Mouse (Mus musculus) limb, embryonic 15.5 days (tissue): Measurements from ENCODE around the gene Rpl35a. TPM values are rescaled to one million over a fixed set of nuclear protein-coding genes. Genes with fewer than 3 reads are reported as not detected.
"Not testable (repeated sequence)": the region's sequence is repeated elsewhere in the genome, so short reads cannot be mapped to it uniquely, and the experiment has no call there.

ENCODE experiments used
- ATAC-seq: fragments of 200-750 bp; cut with Nextera tagmentation; 2 replicates; pipeline ENCODE4 v1.8.0; 2017; ENCODE audit warnings: low read depth, moderate TSS enrichment; ENCODE audit not compliant: insufficient number of reproducible peaks, low FRiP score, low TSS enrichment
- H3K27ac ChIP-seq: fragments of 300-500 bp; sonication (generic); 2 replicates; pipeline ENCODE4 v1.5.1; 2015; ENCODE audit warnings: moderate library complexity, mild to moderate bottlenecking, inconsistent platforms
- H3K27me3 ChIP-seq: fragments of 300-500 bp; sonication (generic); 2 replicates; pipeline ENCODE4 v1.6.1; 2015; ENCODE audit warnings: inconsistent platforms
- H3K36me3 ChIP-seq: fragments of 300-500 bp; sonication (generic); 2 replicates; pipeline ENCODE4 v1.6.1; 2015; ENCODE audit warnings: inconsistent platforms
- H3K4me1 ChIP-seq: fragments of 300-500 bp; sonication (generic); 2 replicates; pipeline ENCODE4 v1.6.1; 2015; ENCODE audit warnings: inconsistent platforms
- H3K4me2 ChIP-seq: fragments of 300-500 bp; sonication (generic); 2 replicates; pipeline ENCODE4 v1.6.1; 2015; ENCODE audit warnings: mild to moderate bottlenecking, inconsistent platforms
- H3K4me3 ChIP-seq: fragments of 300-500 bp; sonication (generic); 2 replicates; pipeline ENCODE4 v1.5.1; 2015; ENCODE audit warnings: mild to moderate bottlenecking, inconsistent platforms
- H3K9ac ChIP-seq: fragments of 300-500 bp; sonication (generic); 2 replicates; pipeline ENCODE4 v1.6.1; 2015; ENCODE audit warnings: inconsistent platforms
- H3K9me3 ChIP-seq: fragments of 300-500 bp; sonication (generic); 2 replicates; pipeline ENCODE4 v1.6.1; 2016; ENCODE audit warnings: inconsistent platforms
- WGBS: fragments of 180-500 bp; shearing (Covaris S2); methylation state at CpG from one replicate; pipeline ENCODE4 v1.1.7; 2015; 5-methylcytosine and 5-hydroxymethylcytosine counted together
- polyA plus RNA-seq: library from polyadenylated mRNA; unstranded; fragments of >200 nt; fragmentation: Nextera tagmentation; extraction: Ambion mirVana; gene quantifications from 2 replicates; pipeline ENCODE4 v1.2.1, GENCODE M21; 2015

The Rpl35a gene
- polyA plus RNA-seq, 1 experiment from 2014 or later: 915 TPM

DNA sequence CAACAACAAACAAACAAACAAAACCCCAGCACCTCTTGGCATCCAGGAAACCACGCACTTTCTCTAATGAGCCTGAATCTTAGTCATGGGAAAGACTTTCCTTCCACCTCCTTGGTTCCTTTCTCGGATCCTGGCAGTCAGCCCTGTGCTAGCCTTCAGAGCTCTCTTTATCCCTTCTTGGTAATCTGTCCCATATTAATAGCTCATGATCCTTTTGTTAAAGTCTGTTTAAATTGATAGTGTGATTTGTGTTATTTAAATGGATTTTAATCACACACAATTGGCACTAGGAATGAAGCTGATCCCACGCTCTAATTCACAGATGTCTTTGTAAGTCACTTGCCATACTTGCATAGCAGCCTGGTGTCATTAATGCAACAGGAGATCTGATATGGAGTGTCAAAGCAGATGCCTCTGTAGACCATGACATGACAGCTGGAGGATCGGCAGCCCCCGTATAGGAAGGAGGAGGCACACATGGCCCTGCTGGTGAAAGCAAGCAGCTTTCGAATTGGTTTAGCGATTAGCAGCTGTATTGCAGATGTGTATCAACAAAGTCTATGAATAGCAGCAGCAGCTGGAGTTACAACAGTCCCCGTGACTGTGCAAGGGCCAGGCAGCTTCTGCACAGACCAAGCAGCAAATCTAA lies 31.7 kb upstream of the Rpl35a start:
- 65% methylated on average over 8 of the region's 8 CpGs for WGBS

DNA sequence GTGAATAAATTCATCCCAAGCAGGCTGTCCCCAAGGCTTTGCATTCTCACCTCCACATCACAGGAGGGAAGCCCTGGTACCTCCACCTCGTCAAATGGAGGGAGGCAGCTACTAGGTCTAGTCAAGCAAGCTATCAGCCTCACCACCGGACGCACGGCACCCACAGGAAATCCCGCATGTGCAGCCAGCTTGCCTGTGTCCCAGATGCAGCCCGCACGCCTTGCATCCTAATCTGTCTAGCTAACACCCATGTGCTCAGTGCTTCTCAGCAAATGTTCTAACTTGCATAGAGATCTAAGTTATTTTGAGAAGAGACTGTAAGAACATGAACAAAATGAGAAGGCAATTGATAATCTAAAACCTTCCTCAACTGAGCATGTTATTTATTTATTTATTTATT lies 29.9 kb upstream of the Rpl35a start:
- Histone ChIP-seq H3K4me1 (no peaks in the 10 kb centered on the region), H3K36me3 (no peaks in the 10 kb centered on the region), H3K27ac (no peak overlapping the region), H3K4me2 (no peak overlapping the region), H3K9ac (no peak overlapping the region), H3K27me3 (no peaks in the 10 kb centered on the region), H3K9me3 (no peaks in the 10 kb centered on the region), H3K4me3 (no peak overlapping the region)
- no peak for ATAC-seq
- WGBS: 85% methylated on average over 7 of the region's 7 CpGs

More for the DNA sequence above, 31.7 kb upstream of the Rpl35a start:
- Histone ChIP-seq H3K4me1 (no peaks in the 10 kb centered on the region), H3K27me3 (no peaks in the 10 kb centered on the region), H3K9me3 (no peaks in the 10 kb centered on the region), H3K4me2 (no peak overlapping the region), H3K36me3 (no peaks in the 10 kb centered on the region), H3K27ac (no peak overlapping the region), H3K4me3 (no peak overlapping the region), H3K9ac (no peak overlapping the region)
- peak; percentile 30; the same call in 1 of the 2 replicates for ATAC-seq

DNA sequence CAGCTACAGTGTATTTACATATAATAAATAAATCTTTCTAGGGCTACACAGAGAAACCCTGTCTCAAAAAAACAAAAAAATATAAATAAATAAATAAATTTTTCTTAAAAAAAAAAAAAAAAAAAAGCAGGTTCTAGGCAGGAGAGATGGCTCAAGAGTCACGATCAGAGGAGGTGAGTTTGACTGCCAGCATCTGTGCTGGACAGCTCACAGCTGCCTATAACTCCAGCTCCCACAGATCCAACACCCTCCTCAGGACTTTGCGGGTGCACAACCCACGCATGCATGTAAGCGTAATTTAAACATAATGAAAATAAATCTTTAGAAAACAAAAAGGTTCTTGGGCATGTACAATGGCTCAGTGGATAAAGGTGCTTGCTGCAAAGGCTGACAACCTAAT lies 20.2 kb upstream of the Rpl35a start:
- no peak overlapping the region for H3K9ac ChIP-seq
- no peaks in the 10 kb centered on the region for H3K36me3 ChIP-seq
- no peak overlapping the region for H3K4me3 ChIP-seq
- ATAC-seq: no peak
- no peaks in the 10 kb centered on the region for H3K9me3 ChIP-seq
- H3K27ac ChIP-seq: no peak overlapping the region
- H3K27me3 ChIP-seq: no peaks in the 10 kb centered on the region
- H3K4me1 ChIP-seq: no peaks in the 10 kb centered on the region
- H3K4me2 ChIP-seq: no peak overlapping the region
- 65% methylated on average over 4 of the region's 4 CpGs for WGBS

DNA sequence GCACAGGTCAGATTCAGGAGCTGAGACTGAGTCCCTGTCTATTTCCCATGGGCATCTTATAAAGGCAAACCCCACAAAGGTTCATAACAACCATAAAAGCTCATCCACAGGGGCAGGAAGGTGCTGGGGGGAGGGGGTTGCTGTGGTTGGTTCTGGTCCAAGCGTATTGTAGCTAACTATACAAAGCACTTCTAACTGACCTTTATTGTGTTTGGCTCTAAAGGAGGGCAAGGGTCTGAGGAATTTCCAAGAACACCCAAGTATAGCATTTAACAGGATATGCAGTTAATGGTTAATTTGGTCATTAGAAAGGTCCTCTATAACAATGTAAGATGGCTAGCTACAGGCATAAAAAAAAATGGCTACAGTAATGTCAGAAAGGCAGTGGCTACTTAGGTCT lies 13.6 kb upstream of the Rpl35a start:
- Histone ChIP-seq H3K4me1 (no peaks in the 10 kb centered on the region), H3K27ac (no peak overlapping the region), H3K9me3 (no peaks in the 10 kb centered on the region), H3K36me3 (no peaks in the 10 kb centered on the region), H3K27me3 (no peaks in the 10 kb centered on the region), H3K4me3 (no peak overlapping the region), H3K9ac (no peak overlapping the region), H3K4me2 (no peak overlapping the region)
- ATAC-seq: no peak
- 79% methylated on average over 1 of the region's 1 CpGs for WGBS

DNA sequence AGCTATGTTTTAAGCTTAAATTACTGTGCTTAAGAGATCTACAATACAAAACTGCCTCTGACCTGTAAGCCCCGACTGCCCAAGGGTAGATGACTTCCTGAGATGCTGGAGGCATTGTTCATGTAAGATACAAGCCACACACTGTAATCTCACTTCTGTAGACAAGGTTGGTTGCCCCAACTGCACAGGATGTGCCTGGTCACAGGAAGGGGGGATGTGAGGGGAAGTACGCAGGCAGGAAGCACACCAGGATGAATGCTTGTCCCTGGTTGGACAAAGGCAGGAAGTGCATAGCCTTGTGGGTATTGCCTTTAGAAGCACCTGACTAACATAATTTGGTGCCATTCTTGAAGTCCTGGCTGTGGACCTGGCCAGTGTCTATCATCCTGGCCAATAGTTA lies 13.0 kb upstream of the Rpl35a start:
- Histone ChIP-seq H3K4me1 (no peaks in the 10 kb centered on the region), H3K9ac (no peak overlapping the region), H3K27ac (no peak overlapping the region), H3K4me2 (no peak overlapping the region), H3K9me3 (no peaks in the 10 kb centered on the region), H3K36me3 (no peaks in the 10 kb centered on the region), H3K4me3 (no peak overlapping the region), H3K27me3 (no peaks in the 10 kb centered on the region)
- ATAC-seq: no peak
- 68% methylated on average over 2 of the region's 2 CpGs for WGBS

DNA sequence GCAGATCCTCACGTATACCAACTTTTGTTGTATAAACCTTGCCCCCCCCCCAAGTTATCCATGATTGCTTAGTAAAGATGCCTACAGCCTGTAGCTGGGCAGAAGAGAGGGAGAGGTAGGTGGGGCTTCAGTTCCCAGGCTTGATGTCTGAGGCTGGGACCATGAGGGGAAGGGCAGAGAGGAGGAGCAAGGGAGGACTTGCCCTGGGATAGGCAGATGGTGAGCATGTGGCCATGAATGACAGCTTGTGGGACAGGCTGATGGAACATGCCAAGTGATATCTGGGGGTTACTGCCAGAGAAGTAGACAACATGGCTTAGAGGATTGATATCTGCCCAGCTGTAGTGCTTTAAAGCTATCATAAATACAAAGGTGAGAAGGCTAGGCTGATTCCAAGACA lies 8.2 kb upstream of the Rpl35a start:
- ATAC-seq: no peak
- Histone ChIP-seq H3K4me1 (no peaks in the 10 kb centered on the region), H3K27me3 (no peaks in the 10 kb centered on the region), H3K9ac (no peak overlapping the region), H3K36me3 (no peaks in the 10 kb centered on the region), H3K27ac (no peak overlapping the region), H3K9me3 (no peaks in the 10 kb centered on the region), H3K4me2 (no peak overlapping the region), H3K4me3 (no peak overlapping the region)
- 93% methylated on average over 1 of the region's 1 CpGs for WGBS

DNA sequence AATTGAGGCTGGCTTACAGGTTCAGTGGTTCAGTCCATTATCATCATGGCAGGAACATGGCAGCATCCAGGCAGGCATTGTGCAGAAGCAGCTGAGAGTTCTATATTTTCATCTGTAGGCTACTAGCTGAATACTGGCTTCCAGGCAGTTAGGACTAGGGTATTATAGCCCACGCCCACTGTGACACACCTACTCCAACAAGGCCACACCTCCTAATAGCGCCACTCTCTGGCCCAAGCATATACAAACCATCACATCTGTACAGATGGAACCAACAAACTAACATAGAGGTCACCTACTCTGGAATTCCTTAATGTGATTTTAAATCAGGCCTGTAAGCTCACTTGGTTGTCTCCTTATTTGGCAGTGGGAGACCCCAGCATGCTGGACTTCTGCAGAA lies 7.6 kb upstream of the Rpl35a start:
- no peak overlapping the region for H3K4me3 ChIP-seq
- H3K27me3 ChIP-seq: no peaks in the 10 kb centered on the region
- no peak overlapping the region for H3K9ac ChIP-seq
- H3K36me3 ChIP-seq: no peaks in the 10 kb centered on the region
- ATAC-seq: no peak
- H3K4me2 ChIP-seq: no peak overlapping the region
- no peak overlapping the region for H3K27ac ChIP-seq
- 66% methylated on average over 2 of the region's 2 CpGs for WGBS
- H3K4me1 ChIP-seq: no peaks in the 10 kb centered on the region
- H3K9me3 ChIP-seq: no peaks in the 10 kb centered on the region

DNA sequence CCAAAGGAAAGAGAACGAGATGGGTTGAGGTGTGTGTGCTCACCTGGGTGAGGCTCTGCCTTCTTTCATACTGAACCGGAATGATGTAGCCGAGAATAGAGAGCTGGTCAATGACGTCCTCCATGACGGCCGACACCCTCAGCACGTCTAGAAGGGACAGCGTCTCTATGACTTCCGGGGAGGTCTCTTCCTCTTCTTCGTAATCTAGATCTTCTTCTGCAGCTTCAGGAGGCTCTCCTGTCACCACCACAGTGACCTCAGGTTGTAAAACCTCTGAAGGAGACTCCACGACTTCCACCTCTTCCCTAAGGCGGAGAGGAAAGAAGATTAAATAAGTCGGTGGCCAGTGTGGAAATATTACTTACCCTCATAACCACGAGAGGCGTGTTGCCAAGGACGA lies 6.4 kb upstream of the Rpl35a start:
- Histone ChIP-seq H3K4me3 (no peak overlapping the region), H3K4me2 (no peak overlapping the region), H3K9me3 (no peaks in the 10 kb centered on the region), H3K27me3 (no peaks in the 10 kb centered on the region), H3K4me1 (no peaks in the 10 kb centered on the region), H3K36me3 (no peaks in the 10 kb centered on the region), H3K27ac (no peak overlapping the region), H3K9ac (no peak overlapping the region)
- ATAC-seq: no peak
- 90% methylated on average over 16 of the region's 16 CpGs for WGBS

DNA sequence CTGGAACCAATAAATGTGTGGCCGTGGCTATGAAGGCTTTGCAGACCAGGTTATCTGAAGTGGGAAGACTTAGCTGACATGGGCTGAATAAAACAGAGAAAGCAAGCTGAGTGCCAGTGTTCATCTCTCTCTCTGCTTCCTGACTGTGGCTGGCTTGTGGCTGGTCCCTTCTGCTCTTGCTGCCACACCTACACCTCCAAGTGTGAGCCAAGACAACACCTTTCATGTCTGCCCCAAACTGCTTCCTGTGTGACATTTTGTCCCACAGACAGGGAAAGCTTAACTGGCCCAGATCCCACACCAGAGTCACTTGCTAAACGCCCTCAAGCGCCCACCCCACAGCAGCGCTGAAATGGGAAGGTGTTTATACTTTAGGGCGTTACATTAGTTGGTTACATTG lies 3.1 kb upstream of the Rpl35a start:
- no peak for ATAC-seq
- H3K9ac ChIP-seq: no peak overlapping the region
- H3K4me2 ChIP-seq: no peak overlapping the region
- peaks cover 9% of the 10 kb centered on the region for H3K4me1 ChIP-seq
- peaks cover 4% of the 10 kb centered on the region for H3K36me3 ChIP-seq
- no peaks in the 10 kb centered on the region for H3K9me3 ChIP-seq
- H3K4me3 ChIP-seq: no peak overlapping the region
- 59% methylated on average over 5 of the region's 5 CpGs for WGBS
- H3K27ac ChIP-seq: no peak overlapping the region
- H3K27me3 ChIP-seq: no peaks in the 10 kb centered on the region

DNA sequence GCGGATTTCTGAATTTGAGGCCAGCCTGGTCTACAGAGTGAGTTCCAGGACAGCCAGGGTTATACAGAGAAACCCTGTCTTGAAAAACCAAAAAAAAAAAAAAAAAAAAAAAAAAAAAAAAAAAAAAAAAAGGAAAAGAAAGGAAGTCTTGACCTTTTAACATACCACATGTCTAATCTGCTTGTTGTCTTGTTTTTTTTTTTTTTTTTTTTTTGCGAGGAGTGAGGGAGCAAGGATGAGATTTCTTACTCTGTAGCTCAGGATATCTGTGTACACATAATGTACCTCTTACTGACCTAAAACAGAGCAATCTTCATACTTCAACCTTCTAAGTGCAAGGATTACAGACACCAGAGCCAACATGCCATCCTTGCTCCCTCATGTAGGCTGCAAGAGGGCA lies 1.3 kb upstream of the Rpl35a start:
- not testable (repeated sequence) for H3K9me3 ChIP-seq, H3K9ac ChIP-seq, H3K4me3 ChIP-seq, H3K27ac ChIP-seq, H3K27me3 ChIP-seq, H3K4me2 ChIP-seq, ATAC-seq
- 81% methylated on average over 2 of the region's 2 CpGs for WGBS
- H3K4me1 ChIP-seq: peaks cover 20% of the 10 kb centered on the region
- H3K36me3 ChIP-seq: peaks cover 21% of the 10 kb centered on the region

DNA sequence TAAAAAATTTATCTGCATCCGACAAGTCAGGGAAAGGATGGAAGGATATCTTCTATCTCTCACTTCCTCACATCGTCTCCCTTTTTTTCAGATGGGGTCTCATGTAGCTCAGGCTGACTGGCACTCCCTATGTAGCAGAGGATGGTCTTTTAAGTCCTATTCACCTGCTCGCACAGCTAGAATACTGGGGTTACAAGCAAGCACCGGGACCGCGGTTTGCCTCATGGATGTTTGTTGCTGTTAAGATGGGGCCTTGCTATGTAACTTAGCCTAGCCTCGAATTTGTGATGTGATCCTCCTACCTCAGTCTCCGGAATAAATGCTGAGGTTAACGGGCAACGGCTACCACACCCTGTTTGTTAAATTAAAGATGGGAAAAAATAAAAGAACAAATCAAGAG lies 598 bp upstream of the Rpl35a start:
- no peak for ATAC-seq
- peak overlapping the region; percentile 57 for H3K4me2 ChIP-seq
- H3K27ac ChIP-seq: no peak overlapping the region
- no peaks in the 10 kb centered on the region for H3K9me3 ChIP-seq
- WGBS: 19% methylated on average over 10 of the region's 10 CpGs
- peak overlapping the region; percentile 95; the same call in 1 of the 2 replicates for H3K9ac ChIP-seq
- H3K36me3 ChIP-seq: peaks cover 27% of the 10 kb centered on the region
- H3K4me3 ChIP-seq: peak overlapping the region; percentile 93
- no peaks in the 10 kb centered on the region for H3K27me3 ChIP-seq
- H3K4me1 ChIP-seq: peaks cover 20% of the 10 kb centered on the region

DNA sequence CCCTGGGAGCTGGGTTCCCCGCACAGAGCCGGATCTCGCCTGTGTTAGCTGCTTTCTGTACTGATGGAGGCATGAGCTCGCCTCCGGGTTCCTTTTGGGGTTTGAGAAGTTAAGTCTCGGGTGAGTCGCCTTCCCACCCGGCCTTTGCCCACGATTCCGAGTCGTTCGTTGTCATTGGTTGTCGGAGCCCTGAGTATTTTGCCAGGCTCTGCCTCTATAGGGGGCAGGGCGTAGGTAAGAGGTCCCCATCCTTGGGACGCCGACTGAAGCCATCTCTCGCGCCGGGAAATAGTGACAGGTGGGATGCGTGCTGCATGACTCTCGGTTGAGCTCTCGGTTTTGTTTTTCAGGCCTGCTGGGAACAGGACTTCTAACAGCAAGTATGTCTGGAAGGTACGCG lies 533 bp downstream of the Rpl35a start:
- no peaks in the 10 kb centered on the region for H3K9me3 ChIP-seq
- H3K4me2 ChIP-seq: peak overlapping the region; percentile 53
- H3K4me3 ChIP-seq: peak overlapping the region; percentile 93
- peak overlapping the region; percentile 95 for H3K9ac ChIP-seq
- peaks cover 22% of the 10 kb centered on the region for H3K4me1 ChIP-seq
- H3K27me3 ChIP-seq: no peaks in the 10 kb centered on the region
- H3K27ac ChIP-seq: peak overlapping the region; percentile 94
- peaks cover 31% of the 10 kb centered on the region for H3K36me3 ChIP-seq
- 1% methylated on average over 24 of the region's 24 CpGs for WGBS
- no peak for ATAC-seq

DNA sequence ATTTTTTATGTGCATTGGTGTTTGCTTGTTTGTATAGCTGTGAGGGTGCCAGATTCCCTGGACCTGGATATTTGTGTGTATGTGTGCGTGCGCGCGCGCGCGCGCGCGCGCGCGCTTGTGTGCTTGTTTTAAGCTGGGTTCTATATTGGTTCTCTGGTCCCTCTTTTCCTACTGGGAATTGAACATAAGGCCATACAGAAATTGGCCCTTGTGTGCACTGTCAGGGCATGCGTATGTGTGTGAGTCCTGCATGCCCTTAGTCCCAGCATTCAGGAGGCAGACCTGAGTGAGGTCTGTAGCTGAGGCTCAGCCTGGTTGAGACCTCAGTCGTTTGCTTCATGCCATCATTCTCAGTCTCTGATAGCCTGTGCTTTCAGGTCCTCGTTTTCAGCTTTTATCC lies 1.8 kb downstream of the Rpl35a start:
- no peaks in the 10 kb centered on the region for H3K9me3 ChIP-seq
- 90% methylated on average over 16 of the region's 16 CpGs for WGBS
- H3K9ac ChIP-seq: no peak overlapping the region
- H3K4me3 ChIP-seq: peak overlapping the region; percentile 93
- H3K4me2 ChIP-seq: peak overlapping the region; percentile 53
- no peak for ATAC-seq
- no peaks in the 10 kb centered on the region for H3K27me3 ChIP-seq
- peaks cover 31% of the 10 kb centered on the region for H3K36me3 ChIP-seq
- peaks cover 27% of the 10 kb centered on the region for H3K4me1 ChIP-seq
- no peak overlapping the region; the same call in 1 of the 2 replicates for H3K27ac ChIP-seq
